Mouse (Mus musculus) gastrocnemius, adult 2 months (tissue): ENCODE measurements around the gene Tex22. TPM values are rescaled to one million over a fixed set of nuclear protein-coding genes. Genes with fewer than 3 reads are reported as not detected.

Source experiments
- DNase-seq: peaks from one replicate; pipeline ENCODE4 v3.0.0; 2022
- H3K27ac ChIP-seq: fragments of 200-600 bp; 2 replicates; pipeline ENCODE4 v1.8.1; 2022; ENCODE audit warnings: mild to moderate bottlenecking
- H3K4me3 ChIP-seq: fragments of 200-600 bp; 2 replicates; pipeline ENCODE4 v1.8.1; 2022; ENCODE audit warnings: mild to moderate bottlenecking, moderate library complexity
- CTCF ChIP-seq: fragments of 200-600 bp; IDR thresholded peaks from 2 replicates; pipeline ENCODE4 v1.8.1; 2022; ENCODE audit warnings: antibody characterized with exemption, mild to moderate bottlenecking, moderate library complexity
- intact Hi-C: fragments of 180-260 bp; cut with DNase I; formaldehyde crosslinking; loops from one replicate; pipeline ENCODE4 v1.15.1; 2025
- microRNA-seq: library from miRNA; unstranded; fragments of <30 nt; microRNA quantifications from one replicate; pipeline ENCODE4 v1.2.0, GENCODE M21; 2021
- total RNA-seq, 2 experiments: library from RNA; stranded (reverse); gene quantifications; 2 replicates each; pipeline ENCODE4 v1.2.3; 2021

Tex22 gene
- total RNA-seq, 2 experiments from 2014 or later = not detected

DNA sequence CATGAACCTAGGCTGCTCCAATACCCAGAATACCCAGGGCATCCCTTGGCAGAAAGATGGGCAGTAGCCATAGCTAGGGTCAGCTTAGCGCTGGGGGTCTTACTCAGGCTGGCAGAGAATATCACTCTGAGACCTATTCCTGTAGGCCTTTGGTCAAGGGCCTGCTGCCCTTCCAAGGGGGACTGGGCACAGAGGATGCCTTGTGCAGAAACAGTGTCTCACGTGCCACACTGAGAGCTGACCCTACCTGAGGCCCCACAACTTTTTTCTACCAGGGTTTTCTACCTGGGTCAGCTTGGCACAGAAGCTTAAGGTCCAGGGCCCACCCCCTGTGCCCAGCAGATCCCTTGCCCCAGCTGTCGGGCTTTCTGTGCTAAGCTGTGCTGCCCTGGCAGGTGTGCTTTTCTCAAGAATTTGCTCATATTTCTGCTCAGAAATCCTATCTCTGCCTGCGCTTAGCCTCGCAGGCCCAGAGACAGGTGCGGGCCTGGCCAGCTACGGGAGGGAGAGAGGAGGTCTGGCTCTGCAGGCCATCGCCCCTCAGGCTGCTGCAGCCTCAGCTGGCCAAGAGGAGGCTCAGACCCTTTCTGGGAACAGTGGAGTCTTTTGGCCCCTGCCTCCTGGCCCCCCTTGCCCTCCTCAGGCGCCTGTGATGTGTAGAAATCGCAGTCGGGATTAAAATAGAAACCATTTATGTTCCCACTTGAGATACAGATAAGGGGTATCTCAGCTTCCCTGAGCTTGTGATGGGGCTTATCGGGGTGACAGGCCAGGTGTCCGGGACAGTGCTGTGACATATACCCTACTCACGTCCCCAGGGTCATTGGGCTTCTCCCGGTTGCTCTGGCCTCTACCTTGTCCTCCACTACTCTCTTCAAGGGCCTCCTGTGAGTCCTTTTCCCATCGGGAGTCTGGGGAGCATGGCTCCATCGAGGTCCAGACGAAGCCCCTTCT is 63.2 kb downstream of the Tex22 start:
- H3K27ac ChIP-seq = no peak overlapping the region
- TF ChIP-seq CTCF = no peak
- no peak overlapping the region for H3K4me3 ChIP-seq
- intact Hi-C loops = no loop called here
- DNase-seq = no peak

- no peak for DNase-seq
- H3K4me3 ChIP-seq = no peak overlapping the region
- H3K27ac ChIP-seq = no peak overlapping the region
- intact Hi-C loops = no loop called here
- TF ChIP-seq CTCF = no peak
Measured at GRCm38 (mm10) chr12:113138291-113138690, 64.0 kb downstream of the Tex22 start.

Small RNA genes within 50 kb of the gene (microRNA-seq; reads per million reads assigned to microRNA genes)
- gene Gm44471 = not detected

Other genes starting within 250 kb of the Tex22 start
- gene Cdca4, start 245.1 kb upstream of the Tex22 start, total RNA-seq = 1 to 10 TPM; 3.0 to 3.1 TPM
- gene Gpr132, start 206.3 kb upstream of the Tex22 start, total RNA-seq = under 1 TPM in 1 of 2 experiments, not detected in 1; 0.14 TPM
- 10 to 100 TPM; 20.3 to 30.2 TPM for gene Jag2, start 144.7 kb upstream of the Tex22 start, total RNA-seq
- 1 to 10 TPM; 5.4 to 7.9 TPM for gene Nudt14, start 132.4 kb upstream of the Tex22 start, total RNA-seq
- 10 to 100 TPM; 13.3 to 20.6 TPM for gene Btbd6, start 98.0 kb upstream of the Tex22 start, total RNA-seq
- gene Brf1, start 73.8 kb upstream of the Tex22 start, total RNA-seq = 10 to 100 TPM; 20.8 to 21.5 TPM
- 10 to 100 TPM; 35.9 to 41.0 TPM for gene Pacs2, start 60.0 kb upstream of the Tex22 start, total RNA-seq
- gene Mta1, start 23.8 kb downstream of the Tex22 start, total RNA-seq = 10 to 100 TPM; 36.2 to 41.5 TPM
- gene Crip2, start 65.7 kb downstream of the Tex22 start, total RNA-seq = 10 to 100 TPM; 32.4 to 41.1 TPM
- gene Crip1, start 71.8 kb downstream of the Tex22 start, total RNA-seq = 100 to 1,000 TPM in 1 of 2 experiments, 10 to 100 TPM in 1; 71.2 to 113 TPM
- gene Tedc1, start 81.9 kb downstream of the Tex22 start, total RNA-seq = not detected
- not detected for gene Tmem121, start 111.4 kb downstream of the Tex22 start, total RNA-seq